Mouse (Mus musculus) limb, embryonic 10.5 days (tissue): ENCODE data around the gene Alppl2. TPM values are rescaled to one million over a fixed set of nuclear protein-coding genes. Genes with fewer than 3 reads are reported as not detected.

Source experiments
- DNase-seq: peaks from one replicate; pipeline ENCODE4 v3.0.0-alpha.2; 2017; ENCODE audit warnings: low spot score
- H3K27ac ChIP-seq: fragments of 300-500 bp; sonication (generic); 2 replicates; pipeline ENCODE4 v1.5.1; 2016; ENCODE audit warnings: mild to moderate bottlenecking
- H3K27me3 ChIP-seq: fragments of 300-500 bp; sonication (generic); 2 replicates; pipeline ENCODE4 v1.6.1; 2016; ENCODE audit warnings: low read depth, mild to moderate bottlenecking; ENCODE audit not compliant: poor library complexity, severe bottlenecking
- H3K36me3 ChIP-seq: fragments of 300-500 bp; sonication (generic); 2 replicates; pipeline ENCODE4 v1.6.1; 2016; ENCODE audit warnings: mild to moderate bottlenecking, moderate library complexity
- H3K4me1 ChIP-seq: fragments of 300-500 bp; sonication (generic); 2 replicates; pipeline ENCODE4 v1.6.1; 2016
- H3K4me3 ChIP-seq: fragments of 300-500 bp; sonication (generic); 2 replicates; pipeline ENCODE4 v1.5.1; 2016; ENCODE audit warnings: mild to moderate bottlenecking, moderate library complexity
- H3K9me3 ChIP-seq: fragments of 300-500 bp; sonication (generic); replicated peaks from 2 replicates; pipeline ENCODE4 v1.6.1; 2016; ENCODE audit warnings: mild to moderate bottlenecking
- WGBS: fragments of 180-500 bp; shearing (Covaris S2); methylation state at CpG from one replicate; pipeline ENCODE4 v1.1.7; 2016; 5-methylcytosine and 5-hydroxymethylcytosine counted together
- polyA plus RNA-seq: library from polyadenylated mRNA; unstranded; fragments of >200 nt; fragmentation: Nextera tagmentation; extraction: Ambion mirVana; gene quantifications from 2 replicates; pipeline ENCODE4 v1.2.1, GENCODE M21; 2016

Gene Alppl2
- polyA plus RNA-seq, 1 experiment from 2014 or later: not detected

GRCm38 (mm10) chr1:87038477-87039070 lies 51.2 kb downstream of the Alppl2 start:
- H3K4me3 ChIP-seq: no peak overlapping the region
- no peak overlapping the region for H3K27ac ChIP-seq
- peaks cover 25% of the 10 kb centered on the region for H3K4me1 ChIP-seq
- 89% methylated on average over 2 of the region's 2 CpGs for WGBS
- no peaks in the 10 kb centered on the region for H3K36me3 ChIP-seq
- no peaks in the 10 kb centered on the region for H3K9me3 ChIP-seq
- DNase-seq: no peak
- H3K27me3 ChIP-seq: no peaks in the 10 kb centered on the region

Other genes with a start within 250 kb of the Alppl2 start
- gene Alpi, start 11.7 kb upstream of the Alppl2 start, polyA plus RNA-seq: not detected in 2 replicates
- not detected in 2 replicates for gene Akp3, start 35.0 kb upstream of the Alppl2 start, polyA plus RNA-seq
- gene Ecel1, start 66.6 kb upstream of the Alppl2 start, polyA plus RNA-seq: 0.11 TPM in 2 replicates
- gene Prss56, start 93.4 kb upstream of the Alppl2 start, polyA plus RNA-seq: 0.06 TPM in 1 of 2 replicates, not detected in the other
- gene Chrnd, start 100.7 kb upstream of the Alppl2 start, polyA plus RNA-seq: 0.14 and 0.55 TPM in 2 replicates
- 0.26 and 0.81 TPM in 2 replicates for gene Chrng, start 114.7 kb upstream of the Alppl2 start, polyA plus RNA-seq
- 181 and 202 TPM in 2 replicates for gene Eif4e2, start 124.0 kb upstream of the Alppl2 start, polyA plus RNA-seq
- gene Efhd1, start 174.4 kb upstream of the Alppl2 start, polyA plus RNA-seq: 0.10 and 0.11 TPM in 2 replicates
- gene Gigyf2, start 237.1 kb upstream of the Alppl2 start, polyA plus RNA-seq: 45.2 and 49.1 TPM in 2 replicates